Mouse (Mus musculus) heart, embryonic 12.5 days (tissue): ENCODE measurements around the gene Apobr. TPM values are rescaled to one million over a fixed set of nuclear protein-coding genes. Genes with fewer than 3 reads are reported as not detected.

Experiments used
- microRNA-seq: library from miRNA; unstranded; fragments of <30 nt; microRNA quantifications from one replicate; pipeline ENCODE4, GENCODE M21; 2017
- polyA plus RNA-seq: library from polyadenylated mRNA; unstranded; fragments of >200 nt; fragmentation: Nextera tagmentation; extraction: Ambion mirVana; gene quantifications from 2 replicates; pipeline ENCODE4 v1.2.1, GENCODE M21; 2016

Gene Apobr
- polyA plus RNA-seq, 1 experiment from 2014 or later, result 0.27 TPM

Small RNA genes lying within 50 kb of the gene (microRNA-seq; reads per million reads assigned to microRNA genes)
- 1.2 reads per million for gene Mir7059

Other genes with a start within 250 kb of the Apobr start
- 3.4 and 3.8 TPM in 2 replicates for gene Lat, start 215.4 kb upstream of the Apobr start, polyA plus RNA-seq
- gene Spns1, start 207.5 kb upstream of the Apobr start, polyA plus RNA-seq, result 45.1 TPM in 2 replicates
- gene Nfatc2ip, start 188.2 kb upstream of the Apobr start, polyA plus RNA-seq, result 1.7 and 2.2 TPM in 2 replicates
- gene Cd19, start 170.1 kb upstream of the Apobr start, polyA plus RNA-seq, result not detected in 2 replicates
- 23.3 and 23.9 TPM in 2 replicates for gene Rabep2, start 156.2 kb upstream of the Apobr start, polyA plus RNA-seq
- 1.7 and 3.2 TPM in 2 replicates for gene Atp2a1, start 121.8 kb upstream of the Apobr start, polyA plus RNA-seq
- gene Sh2b1, start 109.5 kb upstream of the Apobr start, polyA plus RNA-seq, result 43.2 and 45.1 TPM in 2 replicates
- 167 and 168 TPM in 2 replicates for gene Tufm, start 97.6 kb upstream of the Apobr start, polyA plus RNA-seq
- gene Atxn2l, start 81.5 kb upstream of the Apobr start, polyA plus RNA-seq, result 49.7 and 52.5 TPM in 2 replicates
- 148 and 151 TPM in 2 replicates for gene Eif3c, start 18.5 kb upstream of the Apobr start, polyA plus RNA-seq
- 20.0 and 24.5 TPM in 2 replicates for gene Cln3, start 875 bp downstream of the Apobr start, polyA plus RNA-seq
- gene Il27, start 10.0 kb downstream of the Apobr start, polyA plus RNA-seq, result not detected in 2 replicates
- gene Nupr1, start 45.9 kb downstream of the Apobr start, polyA plus RNA-seq, result 3.1 and 3.6 TPM in 2 replicates
- gene Sgf29, start 64.4 kb downstream of the Apobr start, polyA plus RNA-seq, result 26.9 and 27.2 TPM in 2 replicates
- 3.7 TPM in 2 replicates for gene Sult1a1, start 91.5 kb downstream of the Apobr start, polyA plus RNA-seq
- gene Bola2, start 110.5 kb downstream of the Apobr start, polyA plus RNA-seq, result 102 and 120 TPM in 2 replicates
- gene Slx1b, start 110.8 kb downstream of the Apobr start, polyA plus RNA-seq, result 6.9 and 7.5 TPM in 2 replicates
- gene Coro1a, start 122.8 kb downstream of the Apobr start, polyA plus RNA-seq, result 9.2 and 9.8 TPM in 2 replicates
- gene Mapk3, start 174.7 kb downstream of the Apobr start, polyA plus RNA-seq, result 57.8 and 58.7 TPM in 2 replicates
- 0.87 and 1.8 TPM in 2 replicates for gene Gdpd3, start 181.4 kb downstream of the Apobr start, polyA plus RNA-seq
- gene Ypel3, start 192.0 kb downstream of the Apobr start, polyA plus RNA-seq, result 74.8 and 78.7 TPM in 2 replicates
- 0.27 and 0.33 TPM in 2 replicates for gene Tbx6, start 196.5 kb downstream of the Apobr start, polyA plus RNA-seq
- 181 and 192 TPM in 2 replicates for gene Ppp4c, start 207.6 kb downstream of the Apobr start, polyA plus RNA-seq
- 0.17 and 0.45 TPM in 2 replicates for gene Fam57b, start 212.7 kb downstream of the Apobr start, polyA plus RNA-seq
- not detected in 2 replicates for gene 4930451I11Rik, start 246.7 kb downstream of the Apobr start, polyA plus RNA-seq